Mouse (Mus musculus) layer of hippocampus, adult 2 months (tissue): Measurements from ENCODE around the gene Dzip3. TPM values are rescaled to one million over a fixed set of nuclear protein-coding genes. Genes with fewer than 3 reads are reported as not detected.

Experiments used
- DNase-seq, 2 experiments: peaks; one replicate each; pipeline ENCODE4 v3.0.0; 2022; ENCODE audit warnings: low spot score in 2 of 2
- H3K27ac ChIP-seq: fragments of 200-600 bp; 2 replicates; pipeline ENCODE4 v1.8.1; 2022
- H3K4me3 ChIP-seq: fragments of 200-600 bp; 2 replicates; pipeline ENCODE4 v1.8.1; 2022; ENCODE audit warnings: mild to moderate bottlenecking
- CTCF ChIP-seq: fragments of 200-600 bp; conservative IDR thresholded peaks from 2 replicates; pipeline ENCODE4 v1.8.1; 2022; ENCODE audit warnings: antibody characterized with exemption, mild to moderate bottlenecking, moderate library complexity
- total RNA-seq, 2 experiments: library from RNA; stranded (reverse); gene quantifications; 2 replicates each; pipeline ENCODE4 v1.2.3; 2021

Gene Dzip3
- total RNA-seq, 2 experiments from 2014 or later, result 83.7 to 84.5 TPM

GRCm38 (mm10) chr16:48979965-48980364 lies 14.0 kb downstream of the Dzip3 start:
- Histone ChIP-seq H3K27ac (no peak overlapping the region), H3K4me3 (no peak overlapping the region)
- no peak for DNase-seq
- no peak for TF ChIP-seq CTCF

GRCm38 (mm10) chr16:48973548-48973947 lies 20.4 kb downstream of the Dzip3 start:
- no peak overlapping the region for H3K27ac ChIP-seq
- TF ChIP-seq CTCF, result peak; percentile 68
- H3K4me3 ChIP-seq, result no peak overlapping the region
- DNase-seq, result no peak

GRCm38 (mm10) chr16:48972996-48973395 lies 21.0 kb downstream of the Dzip3 start:
- no peak for TF ChIP-seq CTCF
- Histone ChIP-seq H3K27ac (no peak overlapping the region), H3K4me3 (no peak overlapping the region)
- no peak for DNase-seq

- Histone ChIP-seq H3K4me3 (no peak overlapping the region), H3K27ac (no peak overlapping the region)
- peak; percentile 92 for TF ChIP-seq CTCF
- no peak for DNase-seq
These were observed 52.2 kb downstream of the Dzip3 start for GRCm38 (mm10) chr16:48941805-48942204.

- H3K27ac ChIP-seq, result no peak overlapping the region
- H3K4me3 ChIP-seq, result no peak overlapping the region
- DNase-seq, result no peak
- TF ChIP-seq CTCF, result no peak
These were observed 70.2 kb downstream of the Dzip3 start for GRCm38 (mm10) chr16:48923724-48924123.

- Histone ChIP-seq H3K4me3 (no peak overlapping the region), H3K27ac (no peak overlapping the region)
- no peak for DNase-seq
- TF ChIP-seq CTCF, result no peak
These were observed 80.8 kb downstream of the Dzip3 start for GRCm38 (mm10) chr16:48913206-48913605.

GRCm38 (mm10) chr16:48911184-48911583 lies 82.8 kb downstream of the Dzip3 start:
- no peak for DNase-seq
- TF ChIP-seq CTCF, result no peak
- H3K4me3 ChIP-seq, result no peak overlapping the region
- no peak overlapping the region for H3K27ac ChIP-seq

- TF ChIP-seq CTCF, result no peak
- Histone ChIP-seq H3K27ac (no peak overlapping the region), H3K4me3 (no peak overlapping the region)
- no peak for DNase-seq
These were observed 94.1 kb downstream of the Dzip3 start for GRCm38 (mm10) chr16:48899868-48900267.

GRCm38 (mm10) chr16:48890733-48891132 lies 103.2 kb downstream of the Dzip3 start:
- Histone ChIP-seq H3K27ac (no peak overlapping the region), H3K4me3 (no peak overlapping the region)
- DNase-seq, result no peak
- no peak for TF ChIP-seq CTCF

Other genes starting within 250 kb of the Dzip3 start
- gene Trat1, start 222.1 kb downstream of the Dzip3 start, total RNA-seq, result under 1 TPM in 1 of 2 experiments, not detected in 1; 0.44 TPM
- gene Retnlb, start 177.3 kb downstream of the Dzip3 start, total RNA-seq, result not detected
- not detected for gene Retnla, start 151.6 kb downstream of the Dzip3 start, total RNA-seq
- not detected for gene Retnlg, start 121.5 kb downstream of the Dzip3 start, total RNA-seq
- 1 to 10 TPM; 2.1 to 2.6 TPM for gene Cip2a, start within 50 bp of the Dzip3 start, total RNA-seq
- under 1 TPM; 0.47 to 0.77 TPM for gene Myh15, start 63.3 kb upstream of the Dzip3 start, total RNA-seq